Mouse (Mus musculus) large intestine, adult 2 months (tissue): ENCODE measurements around the gene Zbtb20. TPM values are rescaled to one million over a fixed set of nuclear protein-coding genes. Genes with fewer than 3 reads are reported as not detected.
"Not testable (repeated sequence)": the region's sequence is repeated elsewhere in the genome, so short reads cannot be mapped to it uniquely, and the experiment has no call there.

Experiments
- DNase-seq: peaks from one replicate; pipeline ENCODE4 v3.0.0-alpha.2; 2012; ENCODE audit warnings: low read depth, low spot score
- WGBS: fragments of 180-500 bp; shearing (Covaris S2); methylation state at CpG from one replicate; pipeline ENCODE4 v1.1.7; 2018; 5-methylcytosine and 5-hydroxymethylcytosine counted together
- polyA plus RNA-seq: library from polyadenylated mRNA; depleted of rRNA; stranded (reverse); fragments of >200 nt; gene quantifications from 2 replicates; pipeline ENCODE4 v1.2.3, GENCODE M21; 2012

Gene Zbtb20
- polyA plus RNA-seq, 1 experiment: 2.9 TPM

GRCm38 (mm10) chr16:42908381-42908780, 32.7 kb downstream of the Zbtb20 start:
- DNase-seq: no peak

- DNase-seq: no peak
- WGBS: 61% methylated on average over 5 of the region's 5 CpGs
Observed at GRCm38 (mm10) chr16:42908896-42909295, 33.2 kb downstream of the Zbtb20 start.

GRCm38 (mm10) chr16:42910016-42910415, 34.3 kb downstream of the Zbtb20 start:
- WGBS: 7% methylated on average over 4 of the region's 4 CpGs
- no peak for DNase-seq

GRCm38 (mm10) chr16:42910716-42911115, 35.0 kb downstream of the Zbtb20 start:
- DNase-seq: no peak
- WGBS: 26% methylated on average over 3 of the region's 3 CpGs

DNA sequence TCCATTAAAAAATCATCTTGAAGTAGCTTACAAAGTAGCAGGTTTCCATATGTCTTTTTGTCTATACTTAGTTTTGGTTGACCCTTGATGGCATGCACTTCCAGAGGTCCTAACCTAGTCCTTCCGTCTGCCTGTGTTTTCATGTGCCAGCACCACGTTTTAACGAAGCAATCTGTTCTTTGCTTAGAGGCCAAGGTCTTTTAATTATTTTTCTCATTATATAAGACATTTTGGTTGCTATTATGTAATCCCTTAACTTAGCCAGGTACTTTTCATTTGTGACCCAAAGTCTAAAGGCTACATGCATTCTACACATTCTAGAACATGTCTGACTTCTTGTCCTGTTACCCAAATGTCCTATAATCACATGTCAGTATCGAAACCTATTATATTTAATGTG, 35.6 kb downstream of the Zbtb20 start:
- WGBS: 79% methylated on average over 4 of the region's 4 CpGs
- no peak for DNase-seq

DNA sequence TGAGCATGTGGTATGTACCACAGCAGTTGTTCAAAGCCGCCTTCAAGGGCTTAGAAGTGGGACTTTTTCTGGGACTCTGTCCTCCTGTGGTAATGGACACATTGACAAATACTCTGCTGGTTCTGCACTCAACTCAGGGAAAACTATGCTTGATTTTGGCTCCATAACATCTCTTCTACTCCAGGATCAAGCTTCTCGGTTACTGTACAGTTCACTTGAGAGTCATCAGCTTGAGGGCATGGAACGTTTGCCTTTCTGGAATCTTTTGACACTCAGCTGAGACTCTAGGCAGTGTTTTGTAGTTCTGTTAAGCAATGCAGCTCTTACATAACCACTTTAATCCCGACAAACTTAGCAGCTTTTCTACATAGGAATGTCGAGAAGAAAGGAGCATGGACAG, 36.1 kb downstream of the Zbtb20 start:
- DNase-seq: no peak
- WGBS: 62% methylated on average over 5 of the region's 5 CpGs

- 84% methylated on average over 8 of the region's 8 CpGs for WGBS
- no peak for DNase-seq
Observed at GRCm38 (mm10) chr16:42913291-42913690, 37.6 kb downstream of the Zbtb20 start.

- DNase-seq: peak; percentile 31
- WGBS: 54% methylated on average over 8 of the region's 8 CpGs
Observed at GRCm38 (mm10) chr16:42914457-42915085, 38.9 kb downstream of the Zbtb20 start.

DNA sequence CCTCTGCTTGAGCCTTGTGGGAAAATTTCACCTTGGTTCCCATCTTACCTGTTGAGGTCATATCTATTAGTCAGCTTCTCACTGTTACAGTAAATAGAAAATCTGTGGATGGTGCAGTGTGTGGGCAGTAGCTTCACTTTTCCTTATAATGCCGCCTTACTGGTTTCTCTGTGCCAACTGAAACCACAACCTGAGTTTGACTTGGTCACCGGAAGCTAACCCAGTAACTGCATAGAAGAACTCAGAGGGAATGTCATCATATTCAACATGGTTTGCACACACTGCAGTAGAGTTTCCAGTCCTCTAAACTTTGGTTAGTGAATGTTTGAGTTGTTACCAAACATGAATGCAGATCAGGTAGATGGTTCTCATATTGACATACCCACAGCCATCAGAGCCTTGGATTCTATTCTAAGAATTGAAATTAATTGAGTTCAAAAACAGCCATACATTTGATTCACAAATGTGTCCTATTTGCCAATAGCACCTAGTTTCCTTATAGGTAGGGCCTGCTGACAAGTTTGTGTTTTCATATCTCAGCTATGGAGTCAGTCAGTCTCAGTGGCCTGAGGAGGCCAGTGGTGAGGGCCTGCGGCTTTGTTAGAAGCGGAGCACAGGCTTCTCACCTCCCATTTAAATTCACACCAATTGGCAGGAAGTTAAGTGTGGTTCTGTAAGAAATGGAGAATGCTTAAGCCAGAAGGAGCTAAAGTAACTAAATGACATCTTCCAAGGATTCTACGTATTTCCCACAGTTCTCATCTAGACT, 44.5 kb downstream of the Zbtb20 start:
- WGBS: 96% methylated on average over 5 of the region's 5 CpGs
- no peak for DNase-seq

- 75% methylated on average over 4 of the region's 4 CpGs for WGBS
- DNase-seq: no peak
Observed at GRCm38 (mm10) chr16:42921436-42921835, 45.8 kb downstream of the Zbtb20 start.

DNA sequence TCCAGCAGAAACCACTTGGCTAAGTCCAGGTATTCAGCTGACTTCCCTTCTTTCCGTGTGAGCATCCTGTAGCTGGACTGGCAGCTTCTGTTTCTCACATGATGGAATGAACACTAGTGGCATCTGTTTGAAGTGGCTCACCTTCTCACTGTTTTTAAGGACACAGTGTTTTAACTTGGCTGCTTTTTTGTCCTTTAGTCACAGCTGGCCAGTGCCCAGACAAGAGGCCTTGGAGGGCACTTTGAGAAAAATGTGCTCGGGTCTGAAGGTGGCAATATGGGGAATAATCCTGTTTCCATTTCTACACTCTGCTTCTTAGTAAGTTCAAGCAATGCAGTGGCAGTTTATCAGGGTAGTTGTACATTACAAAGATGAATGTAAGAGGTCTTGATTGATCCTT, 62.5 kb downstream of the Zbtb20 start:
- DNase-seq: no peak
- 54% methylated on average over 2 of the region's 2 CpGs for WGBS

- no peak for DNase-seq
- 36% methylated on average over 4 of the region's 4 CpGs for WGBS
Observed at GRCm38 (mm10) chr16:42947016-42947415, 71.3 kb downstream of the Zbtb20 start.

DNA sequence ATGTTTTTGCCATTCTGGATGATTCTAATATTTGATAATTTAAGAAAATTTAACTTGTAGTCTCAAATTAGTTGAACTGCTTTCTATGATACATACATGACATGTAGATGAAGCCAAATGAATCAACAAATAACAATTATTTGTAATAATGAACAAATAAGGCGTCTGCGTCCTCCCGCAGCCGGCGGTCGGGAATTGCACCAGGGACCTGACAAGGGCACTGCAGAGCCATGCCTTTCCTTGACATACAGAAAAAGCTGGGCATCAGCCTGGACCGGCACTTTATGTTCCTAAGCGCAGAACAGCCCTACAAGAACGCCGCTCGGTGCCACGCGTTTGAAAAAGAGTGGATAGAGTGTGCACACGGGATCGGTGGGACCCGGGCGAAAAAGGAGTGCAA, 79.7 kb downstream of the Zbtb20 start:
- DNase-seq: not testable (repeated sequence)
- 98% methylated on average over 17 of the region's 17 CpGs for WGBS

GRCm38 (mm10) chr16:42972872-42973271, 97.2 kb downstream of the Zbtb20 start:
- no peak for DNase-seq

GRCm38 (mm10) chr16:42998896-42999295, 123.2 kb downstream of the Zbtb20 start:
- no peak for DNase-seq
- WGBS: 82% methylated on average over 1 of the region's 1 CpGs

More at GRCm38 (mm10) chr16:42972872-42973271, 97.2 kb downstream of the Zbtb20 start:
- WGBS: 77% methylated on average over 2 of the region's 2 CpGs

GRCm38 (mm10) chr16:43026351-43026750, 150.7 kb downstream of the Zbtb20 start:
- WGBS: 84% methylated on average over 2 of the region's 2 CpGs
- DNase-seq: no peak

GRCm38 (mm10) chr16:43029243-43029642, 153.6 kb downstream of the Zbtb20 start:
- DNase-seq: no peak
- WGBS: 52% methylated on average over 3 of the region's 3 CpGs

DNA sequence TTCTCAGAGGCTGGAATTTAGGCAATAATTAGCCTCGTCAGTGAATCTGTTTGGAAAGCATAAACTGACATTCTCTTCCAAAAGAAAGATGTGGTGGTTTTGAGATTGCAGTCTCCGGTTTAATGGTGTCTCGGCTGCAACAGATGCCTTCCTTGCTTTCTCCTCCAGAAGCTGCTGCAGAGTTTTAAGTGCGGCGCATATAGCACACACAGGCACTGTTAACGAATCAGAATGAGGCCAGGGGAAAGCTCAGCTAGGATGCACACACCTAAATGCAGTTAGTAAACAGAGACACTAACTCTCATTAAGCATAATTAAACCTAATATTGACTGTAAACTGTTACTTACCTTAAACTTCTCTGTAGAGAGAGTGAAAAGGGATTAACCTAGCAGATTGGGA, 160.0 kb downstream of the Zbtb20 start:
- WGBS: 77% methylated on average over 6 of the region's 6 CpGs

DNA sequence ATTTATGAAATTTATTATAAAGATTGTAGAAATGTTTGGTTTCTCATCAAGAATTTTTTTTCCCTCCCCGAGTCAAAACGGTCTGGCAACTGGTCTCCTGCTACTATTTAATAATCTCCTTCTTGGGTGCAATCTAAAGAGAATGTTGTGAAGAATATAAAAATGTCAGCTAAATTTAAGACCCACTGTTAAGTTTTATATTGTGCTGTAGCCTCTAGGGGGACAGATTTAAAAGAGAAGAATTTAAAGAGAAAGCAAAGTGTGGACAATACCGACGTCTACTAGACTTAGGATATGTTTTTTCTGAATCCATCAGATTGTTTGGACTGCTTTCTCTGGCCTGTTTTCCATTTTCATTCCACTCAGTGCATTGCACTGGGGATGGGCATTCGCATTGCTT, 160.8 kb downstream of the Zbtb20 start:
- no peak for DNase-seq
- 66% methylated on average over 5 of the region's 5 CpGs for WGBS

More for the DNA sequence above, 160.0 kb downstream of the Zbtb20 start:
- DNase-seq: no peak

DNA sequence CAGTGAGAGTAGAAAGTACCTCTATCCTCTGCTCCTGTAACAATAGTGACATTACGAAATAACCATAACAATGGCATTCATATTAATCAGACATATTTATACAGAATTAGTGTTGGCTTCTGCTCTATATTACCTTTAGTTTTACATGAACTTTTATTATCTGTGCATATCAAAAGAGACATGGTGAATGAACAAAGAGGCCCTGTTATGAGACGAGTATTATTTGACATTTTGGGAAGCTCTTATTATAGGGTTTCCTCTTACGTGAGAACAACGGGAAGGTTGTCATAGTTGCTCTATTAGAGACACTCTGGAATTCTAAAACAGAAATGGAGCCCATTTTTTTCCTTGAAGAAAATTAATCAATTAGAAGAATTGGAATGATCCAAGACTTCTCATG, 161.6 kb downstream of the Zbtb20 start:
- no peak for DNase-seq
- WGBS: 90% methylated on average over 4 of the region's 4 CpGs

- no peak for DNase-seq
Observed at GRCm38 (mm10) chr16:43045611-43046010, 169.9 kb downstream of the Zbtb20 start.
